Mouse (Mus musculus): Measurements from ENCODE around the gene Syt2. TPM values are rescaled to one million over a fixed set of nuclear protein-coding genes. Genes with fewer than 3 reads are reported as not detected.

Syt2 gene
- polyA plus RNA-seq, 1 experiment from 2014 or later, result 0.12 TPM

DNA sequence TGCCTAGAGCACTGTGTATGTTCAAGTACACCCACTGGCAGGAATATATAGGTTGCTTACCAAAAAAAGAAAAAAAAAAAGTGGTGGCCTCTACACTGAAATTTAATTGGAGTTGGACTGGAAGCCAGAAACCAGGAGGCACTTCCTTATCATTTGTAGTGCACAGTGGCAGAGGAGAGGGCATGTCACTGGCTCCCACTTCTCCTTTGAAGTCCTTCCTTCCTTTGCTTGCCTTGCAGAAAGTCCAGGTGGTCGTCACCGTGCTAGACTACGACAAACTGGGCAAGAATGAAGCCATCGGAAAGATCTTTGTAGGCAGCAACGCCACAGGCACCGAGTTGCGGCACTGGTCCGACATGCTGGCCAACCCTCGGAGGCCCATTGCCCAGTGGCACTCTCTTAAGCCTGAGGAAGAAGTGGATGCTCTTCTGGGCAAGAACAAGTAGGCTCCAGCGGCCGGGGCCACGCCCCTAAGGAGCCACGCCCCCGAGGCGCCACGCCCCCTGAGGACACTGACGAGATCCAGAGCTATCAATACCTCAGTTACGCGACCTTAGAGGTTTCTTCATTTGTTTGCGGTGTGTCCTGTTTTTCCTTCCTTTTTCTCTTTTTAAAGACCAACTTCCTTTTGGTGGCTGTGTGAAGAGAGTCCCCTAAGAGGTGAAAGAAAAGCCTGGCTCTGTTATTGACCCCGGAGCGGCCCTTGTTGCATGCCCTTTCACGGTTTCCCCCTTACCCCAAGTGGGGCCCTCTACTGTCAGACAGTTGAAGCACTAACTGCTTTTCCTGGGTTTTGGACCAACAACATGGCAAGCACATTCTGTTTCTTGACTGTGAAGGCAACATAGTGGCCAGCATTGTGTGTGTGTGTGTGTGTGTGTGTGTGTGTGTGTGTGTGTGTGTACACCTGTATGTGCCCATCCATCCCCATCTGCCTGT lies 101.0 kb downstream of the Syt2 start:
- Histone ChIP-seq H3K4me1 (replicated peaks; ENCODE audit: control insufficient read depth, insufficient read depth, low read length) (peaks cover 10% of the 10 kb centered on the region), H3K9me3 (ENCODE audit: control insufficient read depth, low read length) (no peaks in the 10 kb centered on the region), H3K36me3 (ENCODE audit: control insufficient read depth, insufficient read depth, low read length) (no peaks in the 10 kb centered on the region), H3K9ac (ENCODE audit: low read depth, low read length) (0 out of 2 replicates have a peak overlapping the region, but pooled peaks have one; percentile 26), H3K27me3 (replicated peaks; ENCODE audit: control insufficient read depth, insufficient read depth, low read length) (no peaks in the 10 kb centered on the region), H3K4me2 (peak overlapping the region; percentile 64), H3K4me3 (ENCODE audit: low read depth, low read length) (peak overlapping the region; percentile 30; the same call in 1 of the 2 replicates), H3K27ac (ENCODE audit: low read depth, low read length) (no peak overlapping the region)
- 11% methylated on average over 23 of the region's 23 CpGs for WGBS
- peak; percentile 81 for DNase-seq (ENCODE audit: low spot score)
- ATAC-seq (replicated peaks; ENCODE audit: low FRiP score), result peak; percentile 82

DNA sequence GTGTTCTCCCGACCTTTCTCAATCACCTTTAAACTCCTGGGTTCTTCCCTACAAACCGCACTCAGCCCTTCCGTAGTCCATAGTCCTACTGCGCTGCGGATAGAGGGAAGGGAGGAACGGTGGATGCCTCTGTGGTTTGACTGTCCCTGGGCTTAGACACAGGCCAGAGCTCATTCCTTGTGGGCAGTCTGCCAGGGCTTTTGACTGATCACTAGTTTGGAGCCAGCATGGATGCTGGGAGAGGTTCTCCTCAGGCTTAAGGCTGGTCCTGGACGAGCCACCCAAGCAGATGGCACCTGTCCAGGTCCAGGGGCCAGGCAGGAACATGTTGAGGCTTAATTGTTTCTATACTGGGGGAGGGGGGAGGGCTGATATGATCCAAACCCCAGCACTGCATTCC lies 103.4 kb downstream of the Syt2 start:
- Histone ChIP-seq H3K27me3 (replicated peaks; ENCODE audit: control insufficient read depth, insufficient read depth, low read length) (no peaks in the 10 kb centered on the region), H3K36me3 (ENCODE audit: control insufficient read depth, insufficient read depth, low read length) (no peaks in the 10 kb centered on the region), H3K4me2 (no peak overlapping the region), H3K4me1 (replicated peaks; ENCODE audit: control insufficient read depth, insufficient read depth, low read length) (peaks cover 10% of the 10 kb centered on the region), H3K9ac (ENCODE audit: low read depth, low read length) (no peak overlapping the region), H3K4me3 (ENCODE audit: low read depth, low read length) (no peak overlapping the region), H3K27ac (ENCODE audit: low read depth, low read length) (no peak overlapping the region), H3K9me3 (ENCODE audit: control insufficient read depth, low read length) (no peaks in the 10 kb centered on the region)
- WGBS, result 77% methylated on average over 7 of the region's 7 CpGs
- ATAC-seq (replicated peaks; ENCODE audit: low FRiP score) (no peak), DNase-seq (ENCODE audit: low spot score) (no peak)

DNA sequence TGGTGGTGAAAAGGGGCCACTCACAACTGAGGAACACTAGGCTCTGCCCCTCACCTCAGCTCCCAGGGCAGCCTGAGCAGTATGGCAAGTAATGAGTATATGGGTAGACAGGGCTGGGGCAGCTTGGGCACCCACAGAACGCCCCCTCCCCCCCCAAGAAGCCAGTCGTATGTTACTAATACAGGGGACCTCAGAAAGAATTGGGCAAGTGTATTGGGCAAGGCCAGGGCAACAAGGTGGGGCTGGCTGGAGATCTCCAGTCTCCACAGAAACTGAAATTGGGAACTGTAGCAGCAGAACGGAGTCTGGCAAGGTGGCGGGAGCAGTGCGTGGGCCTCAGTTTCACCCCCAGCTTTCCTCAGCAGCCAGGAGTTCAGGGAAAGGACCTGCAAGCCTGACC lies 106.0 kb downstream of the Syt2 start:
- DNase-seq (ENCODE audit: low spot score) (no peak), ATAC-seq (replicated peaks; ENCODE audit: low FRiP score) (no peak)
- no peak overlapping the region for H3K9ac ChIP-seq (ENCODE audit: low read depth, low read length)
- WGBS, result 75% methylated on average over 5 of the region's 5 CpGs
- H3K27me3 ChIP-seq (replicated peaks; ENCODE audit: control insufficient read depth, insufficient read depth, low read length), result no peaks in the 10 kb centered on the region
- no peak overlapping the region for H3K4me2 ChIP-seq
- peaks cover 6% of the 10 kb centered on the region; the same call in 1 of the 2 replicates for H3K4me1 ChIP-seq (replicated peaks; ENCODE audit: control insufficient read depth, insufficient read depth, low read length)
- H3K4me3 ChIP-seq (ENCODE audit: low read depth, low read length), result no peak overlapping the region
- no peaks in the 10 kb centered on the region for H3K36me3 ChIP-seq (ENCODE audit: control insufficient read depth, insufficient read depth, low read length)
- H3K27ac ChIP-seq (ENCODE audit: low read depth, low read length), result no peak overlapping the region
- H3K9me3 ChIP-seq (ENCODE audit: control insufficient read depth, low read length), result no peaks in the 10 kb centered on the region

DNA sequence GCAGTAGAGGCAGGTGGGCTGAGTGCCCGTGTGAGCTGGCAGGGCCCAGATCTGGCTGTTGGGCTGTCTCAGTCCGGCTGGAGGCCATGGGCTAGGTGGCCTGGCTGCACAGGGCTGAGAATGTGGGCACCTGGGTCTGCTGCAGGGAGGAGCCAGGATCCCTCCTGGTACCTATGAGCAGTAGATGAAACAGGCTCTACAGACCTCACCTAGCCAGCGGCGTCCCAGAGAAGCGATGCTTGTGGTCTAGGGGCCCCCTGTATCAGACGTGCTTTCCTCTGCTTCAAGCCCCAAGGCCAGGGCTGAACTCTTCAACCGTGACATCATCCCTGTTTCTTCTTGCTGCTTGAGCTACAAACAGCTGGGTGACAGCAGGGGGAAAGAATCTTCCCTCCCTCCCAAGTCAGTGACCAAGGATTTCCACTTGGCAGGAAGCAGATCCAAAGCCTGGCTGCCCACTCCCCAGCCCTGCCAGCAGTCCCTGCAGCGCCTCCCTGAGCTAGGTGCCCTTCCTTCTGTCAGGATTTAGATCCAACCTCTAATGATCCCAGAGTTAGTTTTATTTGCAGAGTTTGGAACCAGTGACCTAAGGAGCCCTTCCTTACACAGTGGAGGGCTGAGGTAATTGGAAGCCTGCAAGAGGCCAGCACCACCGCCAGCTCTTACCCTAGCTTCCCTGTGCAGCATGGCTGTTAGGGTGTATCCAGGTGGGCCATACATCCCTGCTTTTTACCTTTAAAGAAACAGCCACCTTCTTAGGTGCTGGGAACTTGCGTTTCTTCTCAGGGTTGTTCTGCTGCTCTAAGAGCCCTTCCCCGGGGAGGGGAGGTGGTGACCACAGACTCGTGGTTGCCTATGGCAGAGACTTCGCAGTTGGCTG lies 107.5 kb downstream of the Syt2 start:
- Histone ChIP-seq H3K4me1 (replicated peaks; ENCODE audit: control insufficient read depth, insufficient read depth, low read length) (peaks cover 5% of the 10 kb centered on the region; the same call in 1 of the 2 replicates), H3K9me3 (ENCODE audit: control insufficient read depth, low read length) (no peaks in the 10 kb centered on the region), H3K27ac (ENCODE audit: low read depth, low read length) (no peak overlapping the region), H3K36me3 (ENCODE audit: control insufficient read depth, insufficient read depth, low read length) (no peaks in the 10 kb centered on the region), H3K9ac (ENCODE audit: low read depth, low read length) (no peak overlapping the region), H3K4me3 (ENCODE audit: low read depth, low read length) (no peak overlapping the region), H3K27me3 (replicated peaks; ENCODE audit: control insufficient read depth, insufficient read depth, low read length) (no peaks in the 10 kb centered on the region), H3K4me2 (no peak overlapping the region)
- 66% methylated on average over 13 of the region's 13 CpGs for WGBS
- no peak for ATAC-seq (replicated peaks; ENCODE audit: low FRiP score)
- DNase-seq (ENCODE audit: low spot score), result no peak

DNA sequence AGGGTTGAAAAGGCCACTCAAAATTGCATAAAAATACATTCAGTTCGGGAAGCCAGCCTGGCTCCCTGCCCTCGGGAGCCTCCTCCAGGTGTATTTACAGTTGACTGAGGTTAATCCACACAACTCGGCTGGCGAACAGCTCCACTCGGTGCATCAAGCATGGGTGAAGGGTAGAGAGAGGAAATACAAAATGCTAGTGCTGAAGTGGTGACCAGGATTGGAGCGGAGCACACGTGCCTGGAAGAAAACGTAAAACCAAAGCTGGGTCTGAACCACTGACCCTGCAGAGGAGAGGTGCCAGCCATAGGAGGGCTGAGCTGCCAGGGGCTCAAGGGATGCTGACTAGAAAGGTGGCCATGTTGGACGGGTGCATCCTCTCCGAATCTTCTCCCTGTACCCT lies 108.3 kb downstream of the Syt2 start:
- Histone ChIP-seq H3K4me1 (replicated peaks; ENCODE audit: control insufficient read depth, insufficient read depth, low read length) (peaks cover 5% of the 10 kb centered on the region; the same call in 1 of the 2 replicates), H3K27me3 (replicated peaks; ENCODE audit: control insufficient read depth, insufficient read depth, low read length) (no peaks in the 10 kb centered on the region), H3K36me3 (ENCODE audit: control insufficient read depth, insufficient read depth, low read length) (no peaks in the 10 kb centered on the region), H3K9ac (ENCODE audit: low read depth, low read length) (no peak overlapping the region), H3K4me3 (ENCODE audit: low read depth, low read length) (no peak overlapping the region), H3K4me2 (no peak overlapping the region), H3K9me3 (ENCODE audit: control insufficient read depth, low read length) (no peaks in the 10 kb centered on the region), H3K27ac (ENCODE audit: low read depth, low read length) (no peak overlapping the region)
- no peak for ATAC-seq (replicated peaks; ENCODE audit: low FRiP score)
- 84% methylated on average over 10 of the region's 10 CpGs for whole genome bisulfite sequencing
- DNase-seq (ENCODE audit: low spot score), result no peak

DNA sequence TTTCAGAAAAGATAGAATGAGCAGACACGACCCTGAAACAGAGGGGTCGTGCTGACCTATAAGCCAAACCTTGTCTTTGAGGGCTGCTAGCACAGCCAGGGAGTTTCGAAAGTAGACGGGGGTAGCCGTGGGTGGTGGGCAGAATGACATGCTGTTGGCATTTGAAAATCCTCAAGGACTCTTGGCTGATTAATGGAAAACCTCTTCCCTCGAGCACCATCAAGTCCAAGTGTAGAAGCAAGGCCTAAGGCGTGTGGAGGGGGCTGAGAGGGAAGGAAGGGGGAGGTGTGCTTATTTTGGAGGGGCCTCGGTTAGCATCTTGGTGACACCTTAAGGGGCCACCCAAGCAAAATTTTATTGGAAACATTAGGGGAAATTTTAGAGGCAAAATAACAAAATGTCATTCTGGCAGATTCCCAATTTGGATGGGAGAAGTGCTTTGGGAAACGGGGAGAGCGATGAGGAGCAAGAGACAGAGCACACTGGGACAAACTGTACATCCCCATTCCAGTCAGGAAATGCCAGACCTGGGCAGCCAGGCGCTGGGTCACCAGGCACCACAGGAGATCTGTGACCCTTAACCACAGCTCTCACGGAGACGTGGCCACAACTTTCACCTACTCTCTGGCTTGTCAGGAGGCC lies 109.2 kb downstream of the Syt2 start:
- Histone ChIP-seq H3K36me3 (ENCODE audit: control insufficient read depth, insufficient read depth, low read length) (no peaks in the 10 kb centered on the region), H3K4me1 (replicated peaks; ENCODE audit: control insufficient read depth, insufficient read depth, low read length) (peaks cover 5% of the 10 kb centered on the region; the same call in 1 of the 2 replicates), H3K27me3 (replicated peaks; ENCODE audit: control insufficient read depth, insufficient read depth, low read length) (no peaks in the 10 kb centered on the region), H3K9ac (ENCODE audit: low read depth, low read length) (no peak overlapping the region), H3K4me2 (no peak overlapping the region), H3K4me3 (ENCODE audit: low read depth, low read length) (no peak overlapping the region), H3K27ac (ENCODE audit: low read depth, low read length) (no peak overlapping the region), H3K9me3 (ENCODE audit: control insufficient read depth, low read length) (no peaks in the 10 kb centered on the region)
- ATAC-seq (replicated peaks; ENCODE audit: low FRiP score) (no peak), DNase-seq (ENCODE audit: low spot score) (no peak)
- WGBS, result 68% methylated on average over 13 of the region's 13 CpGs

DNA sequence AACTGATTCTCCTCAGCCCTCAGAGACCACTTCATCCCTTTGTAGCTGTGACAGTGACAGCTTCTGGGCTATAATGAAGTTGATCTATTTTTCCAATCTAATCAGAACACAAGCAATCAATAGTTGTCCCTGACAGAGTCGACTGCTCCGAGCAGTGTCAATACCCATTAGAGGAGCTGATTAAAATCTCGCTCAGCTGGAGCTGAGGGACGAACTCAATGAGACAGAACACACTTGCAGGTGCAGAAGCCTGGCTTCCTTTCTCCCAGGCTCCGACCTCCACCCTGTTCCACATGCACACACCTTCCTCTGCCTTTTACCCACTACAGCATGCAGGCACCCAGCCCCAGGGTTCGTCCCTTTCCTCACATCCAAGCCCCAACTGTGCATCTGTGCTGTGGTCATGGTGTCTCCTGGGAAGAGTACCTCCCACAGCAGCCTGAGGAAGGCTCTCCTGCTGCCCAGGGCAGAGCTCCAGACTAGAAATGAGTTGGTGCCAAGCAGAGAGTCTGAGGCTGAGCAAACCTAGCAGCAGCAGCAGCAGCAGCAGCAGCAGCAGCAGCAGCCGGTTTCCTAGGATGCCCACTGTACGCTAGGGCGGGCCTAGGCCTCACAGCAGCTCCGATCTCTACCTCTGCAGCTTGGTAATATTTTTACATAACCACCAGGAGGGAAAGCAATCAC lies 109.9 kb downstream of the Syt2 start:
- no peak overlapping the region for H3K4me3 ChIP-seq (ENCODE audit: low read depth, low read length)
- no peak overlapping the region for H3K4me2 ChIP-seq
- H3K9me3 ChIP-seq (ENCODE audit: control insufficient read depth, low read length), result no peaks in the 10 kb centered on the region
- WGBS, result 75% methylated on average over 10 of the region's 10 CpGs
- no peaks in the 10 kb centered on the region for H3K36me3 ChIP-seq (ENCODE audit: control insufficient read depth, insufficient read depth, low read length)
- DNase-seq (ENCODE audit: low spot score), result no peak
- no peak overlapping the region for H3K9ac ChIP-seq (ENCODE audit: low read depth, low read length)
- H3K27ac ChIP-seq (ENCODE audit: low read depth, low read length), result no peak overlapping the region
- H3K4me1 ChIP-seq (replicated peaks; ENCODE audit: control insufficient read depth, insufficient read depth, low read length), result peaks cover 5% of the 10 kb centered on the region; the same call in 1 of the 2 replicates
- no peak for ATAC-seq (replicated peaks; ENCODE audit: low FRiP score)
- H3K27me3 ChIP-seq (replicated peaks; ENCODE audit: control insufficient read depth, insufficient read depth, low read length), result no peaks in the 10 kb centered on the region

DNA sequence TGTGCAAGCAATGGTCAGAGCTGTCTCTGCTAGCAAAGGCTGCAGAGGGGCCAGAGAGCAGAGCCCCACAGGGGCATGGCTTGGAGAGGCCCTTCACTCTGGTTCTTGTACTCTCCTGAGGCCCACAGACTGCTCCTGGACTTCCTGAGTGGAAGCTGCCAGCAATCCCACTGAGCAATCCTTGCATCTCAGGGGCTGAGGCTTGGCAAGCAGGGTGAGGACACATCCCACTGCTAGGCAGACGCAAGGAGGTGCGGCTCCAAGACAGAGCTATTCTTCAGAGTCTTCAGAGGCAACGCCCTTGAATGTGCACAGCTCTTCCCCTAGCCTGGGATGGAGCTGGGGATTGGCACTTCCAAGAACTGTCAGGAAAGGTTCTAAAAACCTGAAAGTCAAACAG lies 110.8 kb downstream of the Syt2 start:
- Histone ChIP-seq H3K9ac (ENCODE audit: low read depth, low read length) (no peak overlapping the region), H3K27me3 (replicated peaks; ENCODE audit: control insufficient read depth, insufficient read depth, low read length) (no peaks in the 10 kb centered on the region), H3K4me3 (ENCODE audit: low read depth, low read length) (no peak overlapping the region), H3K9me3 (ENCODE audit: control insufficient read depth, low read length) (no peaks in the 10 kb centered on the region), H3K4me2 (no peak overlapping the region), H3K4me1 (replicated peaks; ENCODE audit: control insufficient read depth, insufficient read depth, low read length) (peaks cover 5% of the 10 kb centered on the region; the same call in 1 of the 2 replicates), H3K36me3 (ENCODE audit: control insufficient read depth, insufficient read depth, low read length) (no peaks in the 10 kb centered on the region), H3K27ac (ENCODE audit: low read depth, low read length) (no peak overlapping the region)
- DNase-seq (ENCODE audit: low spot score), result no peak
- WGBS, result 88% methylated on average over 3 of the region's 3 CpGs
- no peak for ATAC-seq (replicated peaks; ENCODE audit: low FRiP score)

Data from liver, embryonic 11.5 days (tissue).